Comparison of ENCODE assay signal across 8 mouse cellular contexts in genomic region chr14:11554306-11555041, GRCm38 (mm10). TPM values are rescaled to one million over a fixed set of nuclear protein-coding genes. Genes with fewer than 3 reads are reported as not detected.
DNase-seq lines count a peak whose midpoint lies in the region; ATAC-seq lines count a peak whose summit lies in the region.

No protein-coding gene starts in this region.

- H3K27ac ChIP-seq in embryonic facial prominence, embryonic 13.5 days, result peak overlapping the region; percentile 100
- H3K27ac ChIP-seq in limb, embryonic 13.5 days, result peak overlapping the region; percentile 99
- peak overlapping the region; percentile 97 for H3K27ac ChIP-seq in midbrain, embryonic 16.5 days (ENCODE audit: low read length)

- H3K4me2 ChIP-seq in embryonic facial prominence, embryonic 13.5 days, result peak overlapping the region; percentile 83
- peak overlapping the region; percentile 84 for H3K4me2 ChIP-seq in limb, embryonic 13.5 days (replicated peaks)
- H3K4me2 ChIP-seq in midbrain, embryonic 16.5 days (ENCODE audit: low read length), result peak overlapping the region; percentile 88

- WGBS in embryonic facial prominence, embryonic 13.5 days, result under 1% methylated on average over 46 of the region's 46 CpGs
- under 1% methylated on average over 46 of the region's 46 CpGs for WGBS in limb, embryonic 13.5 days
- WGBS in midbrain, embryonic 16.5 days, result under 1% methylated on average over 46 of the region's 46 CpGs

- no peak for ATAC-seq in embryonic facial prominence, embryonic 13.5 days (ENCODE audit: insufficient number of reproducible peaks, insufficient read depth, low FRiP score, low TSS enrichment, low read depth)
- peak; percentile 38 for ATAC-seq in limb, embryonic 13.5 days (ENCODE audit: low FRiP score, low read depth)
- peak; percentile 52 for ATAC-seq in midbrain, embryonic 16.5 days

- peaks cover 27% of the 10 kb centered on the region for H3K4me1 ChIP-seq in embryonic facial prominence, embryonic 13.5 days
- H3K4me1 ChIP-seq in limb, embryonic 13.5 days, result peaks cover 34% of the 10 kb centered on the region
- H3K4me1 ChIP-seq in midbrain, embryonic 16.5 days (ENCODE audit: control insufficient read depth, insufficient read depth, low read length), result peaks cover 19% of the 10 kb centered on the region

- peak; percentile 22 for DNase-seq in brain, embryonic 18.5 days (ENCODE audit: low read depth, low spot score)
- peak; percentile 66 for DNase-seq in heart, adult 8-10 months (ENCODE audit: low spot score)
- DNase-seq in kidney, adult 9 months, result peak; percentile 55
- DNase-seq in testis, postnatal 10 days (ENCODE audit: low spot score), result peak; percentile 79
- DNase-seq in adipocyte (ENCODE audit: low spot score), result no peak

- H3K9me3 ChIP-seq in embryonic facial prominence, embryonic 13.5 days, result no peaks in the 10 kb centered on the region
- H3K9me3 ChIP-seq in limb, embryonic 13.5 days, result no peaks in the 10 kb centered on the region
- H3K9me3 ChIP-seq in midbrain, embryonic 16.5 days (replicated peaks; ENCODE audit: control insufficient read depth, low read length, poor library complexity, severe bottlenecking), result no peaks in the 10 kb centered on the region

- peak overlapping the region; percentile 83 for H3K4me3 ChIP-seq in embryonic facial prominence, embryonic 13.5 days
- peak overlapping the region; percentile 77 for H3K4me3 ChIP-seq in limb, embryonic 13.5 days
- peak overlapping the region; percentile 87 for H3K4me3 ChIP-seq in midbrain, embryonic 16.5 days (ENCODE audit: low read depth, low read length)

- no peaks in the 10 kb centered on the region for H3K27me3 ChIP-seq in embryonic facial prominence, embryonic 13.5 days
- H3K27me3 ChIP-seq in limb, embryonic 13.5 days, result peaks cover 3% of the 10 kb centered on the region; the same call in 1 of the 2 replicates
- H3K27me3 ChIP-seq in midbrain, embryonic 16.5 days (ENCODE audit: control insufficient read depth, insufficient read depth, low read depth, low read length), result no peaks in the 10 kb centered on the region

- no peaks in the 10 kb centered on the region for H3K36me3 ChIP-seq in embryonic facial prominence, embryonic 13.5 days
- H3K36me3 ChIP-seq in limb, embryonic 13.5 days, result no peaks in the 10 kb centered on the region
- no peaks in the 10 kb centered on the region for H3K36me3 ChIP-seq in midbrain, embryonic 16.5 days (ENCODE audit: control insufficient read depth, insufficient read depth, low read length)

- H3K9ac ChIP-seq in embryonic facial prominence, embryonic 13.5 days, result peak overlapping the region; percentile 94
- H3K9ac ChIP-seq in limb, embryonic 13.5 days, result peak overlapping the region; percentile 93
- H3K9ac ChIP-seq in midbrain, embryonic 16.5 days (ENCODE audit: low read depth, low read length), result peak overlapping the region; percentile 87

RNA-seq across cellular contexts. Expression of gene Ptprg, which starts 1.1 kb away (rescaled TPM):
- 34.4 and 37.0 TPM in 2 replicates for polyA plus RNA-seq in embryonic facial prominence, embryonic 13.5 days (2015; fragmentation: Nextera tagmentation; extraction: Ambion mirVana)
- 10 to 100 TPM; 43.4 to 66.5 (median 48.8) TPM for total RNA-seq in heart, adult 8-10 months (2022)
- 36.0 and 38.4 TPM in 2 replicates for polyA plus RNA-seq in limb, embryonic 13.5 days (2015; fragmentation: Nextera tagmentation; extraction: Ambion mirVana)
- polyA plus RNA-seq in midbrain, embryonic 16.5 days (2015; fragmentation: Nextera tagmentation; extraction: Ambion mirVana), result 37.6 and 40.6 TPM in 2 replicates
